Mouse (Mus musculus) liver, embryonic 11.5 days (tissue): Measurements from ENCODE around the gene Nrarp. TPM values are rescaled to one million over a fixed set of nuclear protein-coding genes. Genes with fewer than 3 reads are reported as not detected.

ENCODE experiments used
- ATAC-seq: fragments of 200-750 bp; cut with Nextera tagmentation; replicated peaks from 2 replicates; pipeline ENCODE4 v1.8.0; 2017; ENCODE audit warnings: moderate number of reproducible peaks, mild to moderate bottlenecking, moderate TSS enrichment, moderate library complexity; ENCODE audit not compliant: low FRiP score
- DNase-seq: peaks from one replicate; pipeline ENCODE4 v3.0.0-alpha.2; 2017; ENCODE audit warnings: low spot score
- H3K27ac ChIP-seq: fragments of 300-500 bp; sonication (generic); 2 replicates; pipeline ENCODE4 v1.5.1; 2014; ENCODE audit warnings: mild to moderate bottlenecking, low read depth, low read length, control low read depth
- H3K27me3 ChIP-seq: fragments of 300-500 bp; sonication (generic); replicated peaks from 2 replicates; pipeline ENCODE4 v1.6.1; 2014; ENCODE audit warnings: low read length, mixed read lengths; ENCODE audit not compliant: control insufficient read depth, insufficient read depth
- H3K36me3 ChIP-seq: fragments of 300-500 bp; sonication (generic); 2 replicates; pipeline ENCODE4 v1.6.1; 2014; ENCODE audit warnings: mild to moderate bottlenecking, low read length, moderate library complexity, mixed read lengths; ENCODE audit not compliant: control insufficient read depth, insufficient read depth
- H3K4me1 ChIP-seq: fragments of 300-500 bp; sonication (generic); replicated peaks from 2 replicates; pipeline ENCODE4 v1.6.1; 2014; ENCODE audit warnings: low read length, mixed read lengths; ENCODE audit not compliant: control insufficient read depth, insufficient read depth
- H3K4me2 ChIP-seq: fragments of 300-500 bp; sonication (generic); 2 replicates; pipeline ENCODE4 v1.6.1; 2014; ENCODE audit warnings: mild to moderate bottlenecking, control low read depth, moderate library complexity
- H3K4me3 ChIP-seq: fragments of 300-500 bp; sonication (generic); 2 replicates; pipeline ENCODE4 v1.5.1; 2014; ENCODE audit warnings: low read depth, low read length, control low read depth
- H3K9ac ChIP-seq: fragments of 300-500 bp; sonication (generic); 2 replicates; pipeline ENCODE4 v1.6.1; 2014; ENCODE audit warnings: low read depth, low read length, control low read depth
- H3K9me3 ChIP-seq: fragments of 300-500 bp; sonication (generic); 2 replicates; pipeline ENCODE4 v1.6.1; 2016; ENCODE audit warnings: low read length, inconsistent platforms, mixed read lengths; ENCODE audit not compliant: control insufficient read depth
- WGBS: fragments of 180-500 bp; shearing (Covaris S2); extraction: QIAGEN DNeasy Blood & Tissue Kit; methylation state at CpG from one replicate; pipeline ENCODE4 v1.1.7; 2014; 5-methylcytosine and 5-hydroxymethylcytosine counted together
- polyA plus RNA-seq: library from polyadenylated mRNA; unstranded; fragments of >200 nt; fragmentation: Nextera tagmentation; extraction: Ambion mirVana; gene quantifications from 2 replicates; pipeline ENCODE4 v1.2.1, GENCODE M21; 2014

Gene Nrarp
- polyA plus RNA-seq, 1 experiment from 2014 or later, result 6.5 TPM

GRCm38 (mm10) chr2:25151280-25151956 is 29.1 kb upstream of the Nrarp start:
- no peak overlapping the region for H3K9ac ChIP-seq
- DNase-seq, result no peak
- no peak overlapping the region for H3K4me3 ChIP-seq
- WGBS, result 73% methylated on average over 4 of the region's 4 CpGs
- H3K36me3 ChIP-seq, result no peaks in the 10 kb centered on the region
- no peaks in the 10 kb centered on the region for H3K9me3 ChIP-seq
- H3K27ac ChIP-seq, result no peak overlapping the region
- no peak overlapping the region for H3K4me2 ChIP-seq
- no peaks in the 10 kb centered on the region; the same call in none of the 2 replicates for H3K27me3 ChIP-seq
- ATAC-seq, result no peak
- no peaks in the 10 kb centered on the region for H3K4me1 ChIP-seq

- Histone ChIP-seq H3K27me3 (no peaks in the 10 kb centered on the region), H3K27ac (no peak overlapping the region), H3K9me3 (no peaks in the 10 kb centered on the region), H3K4me1 (no peaks in the 10 kb centered on the region), H3K9ac (no peak overlapping the region), H3K36me3 (no peaks in the 10 kb centered on the region), H3K4me2 (no peak overlapping the region), H3K4me3 (no peak overlapping the region)
- ATAC-seq (no peak), DNase-seq (no peak)
- 80% methylated on average over 3 of the region's 3 CpGs for WGBS
These were observed 24.4 kb upstream of the Nrarp start for GRCm38 (mm10) chr2:25156177-25156576.

- ATAC-seq (no peak), DNase-seq (no peak)
- H3K27ac ChIP-seq, result no peak overlapping the region
- no peak overlapping the region for H3K4me3 ChIP-seq
- H3K9me3 ChIP-seq, result no peaks in the 10 kb centered on the region
- no peaks in the 10 kb centered on the region for H3K27me3 ChIP-seq
- H3K9ac ChIP-seq, result no peak overlapping the region
- H3K4me1 ChIP-seq, result no peaks in the 10 kb centered on the region
- no peak overlapping the region for H3K4me2 ChIP-seq
- WGBS, result 25% methylated on average over 2 of the region's 2 CpGs
- H3K36me3 ChIP-seq, result no peaks in the 10 kb centered on the region
These were observed 23.6 kb upstream of the Nrarp start for GRCm38 (mm10) chr2:25156990-25157389.

GRCm38 (mm10) chr2:25157655-25158054 is 22.9 kb upstream of the Nrarp start:
- Histone ChIP-seq H3K9ac (no peak overlapping the region), H3K4me1 (no peaks in the 10 kb centered on the region), H3K4me3 (no peak overlapping the region), H3K27me3 (no peaks in the 10 kb centered on the region), H3K4me2 (no peak overlapping the region), H3K36me3 (no peaks in the 10 kb centered on the region), H3K9me3 (no peaks in the 10 kb centered on the region), H3K27ac (no peak overlapping the region)
- no peak for DNase-seq
- 32% methylated on average over 2 of the region's 2 CpGs for WGBS
- ATAC-seq, result no peak

GRCm38 (mm10) chr2:25167481-25167880 is 13.1 kb upstream of the Nrarp start:
- Histone ChIP-seq H3K27me3 (no peaks in the 10 kb centered on the region), H3K9me3 (no peaks in the 10 kb centered on the region), H3K4me2 (peak overlapping the region; percentile 94), H3K4me1 (peaks cover 31% of the 10 kb centered on the region), H3K9ac (peak overlapping the region; percentile 72), H3K4me3 (peak overlapping the region; percentile 57), H3K36me3 (no peaks in the 10 kb centered on the region), H3K27ac (peak overlapping the region; percentile 44; the same call in 1 of the 2 replicates)
- 36% methylated on average over 4 of the region's 4 CpGs for WGBS
- DNase-seq, result no peak
- ATAC-seq, result peak; percentile 50; the same call in 1 of the 2 replicates

GRCm38 (mm10) chr2:25167919-25168664 is 12.5 kb upstream of the Nrarp start:
- peak; percentile 63 for DNase-seq
- H3K4me1 ChIP-seq, result peaks cover 37% of the 10 kb centered on the region

GRCm38 (mm10) chr2:25168665-25168978 is 11.9 kb upstream of the Nrarp start:
- ATAC-seq (no peak), DNase-seq (no peak)
- Histone ChIP-seq H3K4me2 (peak overlapping the region; percentile 94), H3K9ac (peak overlapping the region; percentile 72), H3K36me3 (no peaks in the 10 kb centered on the region), H3K27me3 (no peaks in the 10 kb centered on the region), H3K9me3 (no peaks in the 10 kb centered on the region), H3K4me3 (peak overlapping the region; percentile 57), H3K4me1 (peaks cover 39% of the 10 kb centered on the region), H3K27ac (peak overlapping the region; percentile 44)
- WGBS, result 23% methylated on average over 2 of the region's 2 CpGs

More at GRCm38 (mm10) chr2:25167919-25168664, 12.5 kb upstream of the Nrarp start:
- Histone ChIP-seq H3K27me3 (no peaks in the 10 kb centered on the region), H3K36me3 (no peaks in the 10 kb centered on the region), H3K4me2 (peak overlapping the region; percentile 94), H3K9me3 (no peaks in the 10 kb centered on the region), H3K27ac (peak overlapping the region; percentile 44), H3K4me3 (peak overlapping the region; percentile 57), H3K9ac (peak overlapping the region; percentile 72)
- ATAC-seq, result peak; percentile 71
- 3% methylated on average over 32 of the region's 41 CpGs for WGBS

GRCm38 (mm10) chr2:25169778-25170177 is 10.8 kb upstream of the Nrarp start:
- Histone ChIP-seq H3K27ac (no peak overlapping the region), H3K27me3 (no peaks in the 10 kb centered on the region), H3K4me2 (no peak overlapping the region), H3K9ac (no peak overlapping the region), H3K36me3 (no peaks in the 10 kb centered on the region), H3K4me1 (peaks cover 50% of the 10 kb centered on the region), H3K9me3 (no peaks in the 10 kb centered on the region), H3K4me3 (no peak overlapping the region)
- 38% methylated on average over 5 of the region's 5 CpGs for WGBS
- DNase-seq (no peak), ATAC-seq (no peak)
